Mouse (Mus musculus): ENCODE measurements at regions not wholly inside any gene's neighbourhood (a gene's known extent, or its start where the extent isn't known, plus 50 kb on each side); places are given as distances from the start of the nearest gene placed in this dataset.
A peak's percentile ranks its signal among the peaks of the same experiment; 100 is the strongest.

GRCm38 (mm10) chr11:89247991-89248390 lies 54.1 kb downstream of the Nog start:
- H3K4me1 ChIP-seq (ENCODE audit: control insufficient read depth, insufficient read depth, low read length) = no peaks in the 10 kb centered on the region
- H3K9me3 ChIP-seq (replicated peaks; ENCODE audit: control insufficient read depth, low read length) = no peaks in the 10 kb centered on the region
- no peaks in the 10 kb centered on the region for H3K27me3 ChIP-seq (ENCODE audit: control insufficient read depth, insufficient read depth, low read length)
- ATAC-seq (ENCODE audit: insufficient read depth, low FRiP score) = no peak
- H3K27ac ChIP-seq (ENCODE audit: low read length) = no peak overlapping the region
- 89% methylated on average over 2 of the region's 2 CpGs for WGBS
- no peak overlapping the region for H3K4me3 ChIP-seq (replicated peaks; ENCODE audit: low read length)
- no peak overlapping the region for H3K9ac ChIP-seq (ENCODE audit: low read length)
- no peaks in the 10 kb centered on the region for H3K36me3 ChIP-seq (ENCODE audit: control insufficient read depth, insufficient read depth, low read length)
- no peak overlapping the region for H3K4me2 ChIP-seq (ENCODE audit: low read depth, low read length)

- Histone ChIP-seq H3K4me2 (ENCODE audit: low read depth, low read length) (no peak overlapping the region), H3K27me3 (ENCODE audit: control insufficient read depth, insufficient read depth, low read length) (no peaks in the 10 kb centered on the region), H3K9ac (ENCODE audit: low read length) (no peak overlapping the region), H3K4me1 (ENCODE audit: control insufficient read depth, insufficient read depth, low read length) (peaks cover 6% of the 10 kb centered on the region), H3K36me3 (ENCODE audit: control insufficient read depth, insufficient read depth, low read length) (no peaks in the 10 kb centered on the region), H3K27ac (ENCODE audit: low read length) (no peak overlapping the region), H3K4me3 (replicated peaks; ENCODE audit: low read length) (no peak overlapping the region), H3K9me3 (replicated peaks; ENCODE audit: control insufficient read depth, low read length) (no peaks in the 10 kb centered on the region)
- ATAC-seq (ENCODE audit: insufficient read depth, low FRiP score) = no peak
- 41% methylated on average over 3 of the region's 3 CpGs for WGBS
Observed at GRCm38 (mm10) chr11:89243370-89243769, 58.8 kb downstream of the Nog start.

- ATAC-seq (ENCODE audit: insufficient read depth, low FRiP score) = no peak
Observed at GRCm38 (mm10) chr11:89242130-89242529, 60.0 kb downstream of the Nog start.

GRCm38 (mm10) chr11:89239891-89240290 lies 62.2 kb downstream of the Nog start:
- Histone ChIP-seq H3K27ac (ENCODE audit: low read length) (no peak overlapping the region), H3K4me1 (ENCODE audit: control insufficient read depth, insufficient read depth, low read length) (peaks cover 6% of the 10 kb centered on the region), H3K9me3 (replicated peaks; ENCODE audit: control insufficient read depth, low read length) (no peaks in the 10 kb centered on the region), H3K4me3 (replicated peaks; ENCODE audit: low read length) (no peak overlapping the region), H3K27me3 (ENCODE audit: control insufficient read depth, insufficient read depth, low read length) (no peaks in the 10 kb centered on the region), H3K36me3 (ENCODE audit: control insufficient read depth, insufficient read depth, low read length) (no peaks in the 10 kb centered on the region), H3K9ac (ENCODE audit: low read length) (no peak overlapping the region), H3K4me2 (ENCODE audit: low read depth, low read length) (peak overlapping the region; percentile 2; the same call in 1 of the 2 replicates)
- ATAC-seq (ENCODE audit: insufficient read depth, low FRiP score) = no peak; the same call in 1 of the 2 replicates
- WGBS = 23% methylated on average over 9 of the region's 9 CpGs

More at GRCm38 (mm10) chr11:89242130-89242529, 60.0 kb downstream of the Nog start:
- H3K27ac ChIP-seq (ENCODE audit: low read length) = no peak overlapping the region
- H3K9ac ChIP-seq (ENCODE audit: low read length) = no peak overlapping the region
- H3K27me3 ChIP-seq (ENCODE audit: control insufficient read depth, insufficient read depth, low read length) = no peaks in the 10 kb centered on the region
- H3K4me2 ChIP-seq (ENCODE audit: low read depth, low read length) = no peak overlapping the region
- H3K4me3 ChIP-seq (replicated peaks; ENCODE audit: low read length) = no peak overlapping the region
- H3K9me3 ChIP-seq (replicated peaks; ENCODE audit: control insufficient read depth, low read length) = no peaks in the 10 kb centered on the region
- no peaks in the 10 kb centered on the region for H3K36me3 ChIP-seq (ENCODE audit: control insufficient read depth, insufficient read depth, low read length)
- peaks cover 6% of the 10 kb centered on the region for H3K4me1 ChIP-seq (ENCODE audit: control insufficient read depth, insufficient read depth, low read length)
- WGBS = 70% methylated on average over 2 of the region's 2 CpGs

- H3K4me1 ChIP-seq (ENCODE audit: control insufficient read depth, insufficient read depth, low read length) = peaks cover 6% of the 10 kb centered on the region
- no peaks in the 10 kb centered on the region for H3K9me3 ChIP-seq (replicated peaks; ENCODE audit: control insufficient read depth, low read length)
- H3K27ac ChIP-seq (ENCODE audit: low read length) = no peak overlapping the region
- no peaks in the 10 kb centered on the region for H3K27me3 ChIP-seq (ENCODE audit: control insufficient read depth, insufficient read depth, low read length)
- no peak overlapping the region for H3K4me2 ChIP-seq (ENCODE audit: low read depth, low read length)
- H3K4me3 ChIP-seq (replicated peaks; ENCODE audit: low read length) = no peak overlapping the region
- WGBS = 86% methylated on average over 3 of the region's 3 CpGs
- H3K36me3 ChIP-seq (ENCODE audit: control insufficient read depth, insufficient read depth, low read length) = no peaks in the 10 kb centered on the region
- no peak overlapping the region for H3K9ac ChIP-seq (ENCODE audit: low read length)
- ATAC-seq (ENCODE audit: insufficient read depth, low FRiP score) = no peak
Observed at GRCm38 (mm10) chr11:89236904-89237303, 65.2 kb downstream of the Nog start.

- Histone ChIP-seq H3K9ac (ENCODE audit: low read length) (no peak overlapping the region), H3K36me3 (ENCODE audit: control insufficient read depth, insufficient read depth, low read length) (no peaks in the 10 kb centered on the region), H3K4me2 (ENCODE audit: low read depth, low read length) (no peak overlapping the region), H3K27me3 (ENCODE audit: control insufficient read depth, insufficient read depth, low read length) (no peaks in the 10 kb centered on the region), H3K27ac (ENCODE audit: low read length) (no peak overlapping the region), H3K4me1 (ENCODE audit: control insufficient read depth, insufficient read depth, low read length) (0 out of 2 replicates have a peak, but pooled peaks cover 4% of the 10 kb centered on the region), H3K9me3 (replicated peaks; ENCODE audit: control insufficient read depth, low read length) (no peaks in the 10 kb centered on the region), H3K4me3 (replicated peaks; ENCODE audit: low read length) (no peak overlapping the region)
- ATAC-seq (ENCODE audit: insufficient read depth, low FRiP score) = no peak
- 54% methylated on average over 9 of the region's 9 CpGs for WGBS
Observed at GRCm38 (mm10) chr11:89232884-89233480, 69.2 kb downstream of the Nog start.

- H3K27me3 ChIP-seq (ENCODE audit: control insufficient read depth, insufficient read depth, low read length) = no peaks in the 10 kb centered on the region
- H3K9ac ChIP-seq (ENCODE audit: low read length) = no peak overlapping the region
- no peaks in the 10 kb centered on the region for H3K36me3 ChIP-seq (ENCODE audit: control insufficient read depth, insufficient read depth, low read length)
- ATAC-seq (ENCODE audit: insufficient read depth, low FRiP score) = no peak
- 48% methylated on average over 5 of the region's 5 CpGs for WGBS
- no peak overlapping the region for H3K27ac ChIP-seq (ENCODE audit: low read length)
- H3K4me2 ChIP-seq (ENCODE audit: low read depth, low read length) = no peak overlapping the region
- no peak overlapping the region for H3K4me3 ChIP-seq (replicated peaks; ENCODE audit: low read length)
- H3K9me3 ChIP-seq (replicated peaks; ENCODE audit: control insufficient read depth, low read length) = no peaks in the 10 kb centered on the region
- 0 out of 2 replicates have a peak, but pooled peaks cover 4% of the 10 kb centered on the region for H3K4me1 ChIP-seq (ENCODE audit: control insufficient read depth, insufficient read depth, low read length)
Observed at GRCm38 (mm10) chr11:89229726-89230125, 72.4 kb downstream of the Nog start.

GRCm38 (mm10) chr11:89213204-89213603 lies 88.9 kb downstream of the Nog start:
- no peaks in the 10 kb centered on the region for H3K4me1 ChIP-seq (ENCODE audit: control insufficient read depth, insufficient read depth, low read length)
- no peak overlapping the region for H3K4me2 ChIP-seq (ENCODE audit: low read depth, low read length)
- ATAC-seq (ENCODE audit: insufficient read depth, low FRiP score) = no peak
- no peaks in the 10 kb centered on the region for H3K36me3 ChIP-seq (ENCODE audit: control insufficient read depth, insufficient read depth, low read length)
- 83% methylated on average over 5 of the region's 5 CpGs for WGBS
- no peak overlapping the region for H3K4me3 ChIP-seq (replicated peaks; ENCODE audit: low read length)
- H3K9me3 ChIP-seq (replicated peaks; ENCODE audit: control insufficient read depth, low read length) = no peaks in the 10 kb centered on the region
- H3K27me3 ChIP-seq (ENCODE audit: control insufficient read depth, insufficient read depth, low read length) = no peaks in the 10 kb centered on the region
- H3K27ac ChIP-seq (ENCODE audit: low read length) = no peak overlapping the region
- H3K9ac ChIP-seq (ENCODE audit: low read length) = no peak overlapping the region

GRCm38 (mm10) chr11:89209531-89209950 lies 92.6 kb downstream of the Nog start:
- H3K4me3 ChIP-seq (replicated peaks; ENCODE audit: low read length) = no peak overlapping the region
- H3K36me3 ChIP-seq (ENCODE audit: control insufficient read depth, insufficient read depth, low read length) = no peaks in the 10 kb centered on the region
- H3K9ac ChIP-seq (ENCODE audit: low read length) = no peak overlapping the region
- WGBS = 41% methylated on average over 11 of the region's 11 CpGs
- no peaks in the 10 kb centered on the region for H3K4me1 ChIP-seq (ENCODE audit: control insufficient read depth, insufficient read depth, low read length)
- H3K4me2 ChIP-seq (ENCODE audit: low read depth, low read length) = no peak overlapping the region
- no peak overlapping the region for H3K27ac ChIP-seq (ENCODE audit: low read length)
- no peak for ATAC-seq (ENCODE audit: insufficient read depth, low FRiP score)
- no peaks in the 10 kb centered on the region for H3K9me3 ChIP-seq (replicated peaks; ENCODE audit: control insufficient read depth, low read length)
- H3K27me3 ChIP-seq (ENCODE audit: control insufficient read depth, insufficient read depth, low read length) = no peaks in the 10 kb centered on the region

Measured in stomach, embryonic 16.5 days (tissue).